Mouse (Mus musculus): ENCODE data around the gene Trpt1. TPM values are rescaled to one million over a fixed set of nuclear protein-coding genes. Genes with fewer than 3 reads are reported as not detected.
A peak's percentile ranks its signal among the peaks of the same experiment; 100 is the strongest.

The Trpt1 gene
- polyA plus RNA-seq, 1 experiment from 2014 or later = 11.0 TPM

DNA sequence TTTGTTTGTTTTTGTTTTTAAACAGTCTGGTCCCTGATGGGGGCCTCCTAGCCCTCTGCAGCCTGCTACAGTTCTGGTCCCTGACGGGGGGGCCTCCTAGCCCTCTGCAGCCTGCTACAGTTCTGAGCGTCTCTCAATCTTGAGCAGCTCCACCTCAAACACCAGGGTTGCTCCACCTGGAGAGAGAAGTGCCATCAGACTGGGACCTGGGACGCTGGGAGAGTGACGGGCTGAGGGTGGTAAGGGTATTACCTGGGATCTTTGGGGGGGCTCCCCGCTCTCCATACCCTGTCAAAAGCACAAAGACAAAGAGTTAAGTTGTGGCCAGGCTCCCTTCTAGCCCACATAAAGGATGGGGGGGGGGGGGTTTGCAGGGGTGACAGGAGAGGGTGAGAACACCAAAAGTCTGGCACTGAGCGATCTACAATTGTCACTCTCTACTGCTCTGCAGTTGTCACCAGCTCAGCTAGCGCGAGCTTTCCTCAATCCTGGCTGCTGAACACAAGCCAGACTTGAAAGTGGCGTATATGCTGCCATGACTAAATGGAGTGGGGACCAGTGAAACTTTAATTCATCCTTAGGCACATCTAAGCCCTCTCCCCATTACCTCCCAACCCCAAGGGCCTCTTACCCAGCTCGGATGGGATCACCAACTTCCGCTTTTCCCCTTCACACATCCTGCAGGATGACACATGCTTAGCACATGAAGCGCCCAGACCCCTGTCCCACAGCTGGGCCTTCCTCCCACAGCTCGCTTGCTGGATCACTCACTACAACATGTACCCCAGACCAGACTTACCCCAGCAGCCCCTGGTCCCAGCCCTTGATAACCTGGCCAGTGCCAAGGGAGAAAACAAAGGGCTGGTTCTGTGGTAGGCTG, 17.9 kb upstream of the Trpt1 start:
- WGBS = 76% methylated on average over 13 of the region's 13 CpGs
- DNase-seq (ENCODE audit: low spot score) (no peak), ATAC-seq (no peak)
- Histone ChIP-seq H3K4me1 (ENCODE audit: insufficient read depth, low read depth, low read length) (peaks cover 16% of the 10 kb centered on the region), H3K27me3 (replicated peaks; ENCODE audit: insufficient read depth, low read length) (no peaks in the 10 kb centered on the region), H3K9ac (replicated peaks; ENCODE audit: low read depth) (no peak overlapping the region), H3K9me3 (ENCODE audit: low read length) (no peaks in the 10 kb centered on the region), H3K4me3 (ENCODE audit: low read depth, low read length) (no peak overlapping the region), H3K27ac (ENCODE audit: low read length) (no peak overlapping the region), H3K36me3 (ENCODE audit: insufficient read depth, low read length) (no peaks in the 10 kb centered on the region), H3K4me2 (replicated peaks; ENCODE audit: low read depth, low read length) (no peak overlapping the region)
- TF ChIP-seq EP300 (IDR thresholded peaks at IDR 0.05) (no peak), CTCF (IDR thresholded peaks at IDR 0.05) (no peak)

DNA sequence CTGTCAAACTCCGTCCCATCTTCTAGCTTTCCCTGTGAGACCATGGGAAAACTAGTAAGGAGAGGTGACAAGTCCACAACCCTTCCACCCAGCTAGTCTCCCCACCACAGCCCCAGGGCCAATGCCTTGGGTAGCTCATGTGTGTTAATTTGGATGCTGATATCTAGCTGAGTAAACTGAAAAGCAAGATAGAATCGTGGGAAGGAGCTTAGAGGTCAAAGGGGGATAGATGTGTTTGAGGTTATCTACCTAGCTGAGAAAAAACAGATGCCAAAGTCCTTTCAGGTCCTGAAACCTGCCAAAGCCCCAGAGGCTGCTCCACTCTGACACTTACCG, 17.3 kb upstream of the Trpt1 start:
- H3K4me2 ChIP-seq (replicated peaks; ENCODE audit: low read depth, low read length) = no peak overlapping the region
- no peak overlapping the region for H3K9ac ChIP-seq (replicated peaks; ENCODE audit: low read depth)
- no peaks in the 10 kb centered on the region for H3K36me3 ChIP-seq (ENCODE audit: insufficient read depth, low read length)
- no peaks in the 10 kb centered on the region for H3K27me3 ChIP-seq (replicated peaks; ENCODE audit: insufficient read depth, low read length)
- H3K9me3 ChIP-seq (ENCODE audit: low read length) = no peaks in the 10 kb centered on the region
- H3K4me1 ChIP-seq (ENCODE audit: insufficient read depth, low read depth, low read length) = peaks cover 16% of the 10 kb centered on the region
- TF ChIP-seq CTCF (IDR thresholded peaks at IDR 0.05) = no peak
- no peak for TF ChIP-seq EP300 (IDR thresholded peaks at IDR 0.05)
- no peak overlapping the region for H3K4me3 ChIP-seq (ENCODE audit: low read depth, low read length)
- ATAC-seq (no peak), DNase-seq (ENCODE audit: low spot score) (no peak)
- no peak overlapping the region for H3K27ac ChIP-seq (ENCODE audit: low read length)
- 39% methylated on average over 3 of the region's 3 CpGs for WGBS

DNA sequence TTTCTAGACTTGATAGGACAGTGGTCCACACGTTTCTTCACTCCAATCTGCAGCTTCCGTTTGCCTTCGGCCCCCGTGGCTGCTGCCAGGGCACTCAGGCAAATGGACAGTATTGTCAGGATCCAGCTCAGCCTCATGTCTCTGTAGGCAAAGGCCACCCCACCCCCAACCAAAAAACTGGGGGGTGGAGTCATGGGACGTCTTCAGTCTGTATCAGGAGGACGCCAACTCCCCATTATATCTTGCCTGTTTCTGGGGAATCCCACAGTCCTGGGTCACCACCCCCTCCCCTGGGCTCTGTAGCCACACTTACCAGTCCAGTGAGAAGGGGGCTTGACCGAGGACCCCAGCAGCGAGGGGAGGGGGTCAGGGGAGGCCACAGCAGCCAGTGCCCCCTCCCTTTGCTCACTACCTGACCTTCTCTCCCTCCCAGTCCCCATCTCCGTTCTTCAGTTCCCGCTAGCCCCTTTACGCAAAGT, 16.9 kb upstream of the Trpt1 start:
- Histone ChIP-seq H3K27ac (ENCODE audit: low read length) (peak overlapping the region; percentile 45; the same call in 1 of the 2 replicates), H3K4me2 (replicated peaks; ENCODE audit: low read depth, low read length) (peak overlapping the region; percentile 75), H3K4me3 (ENCODE audit: low read depth, low read length) (peak overlapping the region; percentile 53), H3K9ac (replicated peaks; ENCODE audit: low read depth) (peak overlapping the region; percentile 6; the same call in 1 of the 2 replicates), H3K27me3 (replicated peaks; ENCODE audit: insufficient read depth, low read length) (no peaks in the 10 kb centered on the region), H3K4me1 (ENCODE audit: insufficient read depth, low read depth, low read length) (peaks cover 16% of the 10 kb centered on the region), H3K9me3 (ENCODE audit: low read length) (no peaks in the 10 kb centered on the region), H3K36me3 (ENCODE audit: insufficient read depth, low read length) (no peaks in the 10 kb centered on the region)
- no peak for ATAC-seq
- 4% methylated on average over 11 of the region's 11 CpGs for WGBS
- DNase-seq (ENCODE audit: low spot score) = no peak
- TF ChIP-seq EP300 (IDR thresholded peaks at IDR 0.05) (no peak), CTCF (IDR thresholded peaks at IDR 0.05) (no peak)

DNA sequence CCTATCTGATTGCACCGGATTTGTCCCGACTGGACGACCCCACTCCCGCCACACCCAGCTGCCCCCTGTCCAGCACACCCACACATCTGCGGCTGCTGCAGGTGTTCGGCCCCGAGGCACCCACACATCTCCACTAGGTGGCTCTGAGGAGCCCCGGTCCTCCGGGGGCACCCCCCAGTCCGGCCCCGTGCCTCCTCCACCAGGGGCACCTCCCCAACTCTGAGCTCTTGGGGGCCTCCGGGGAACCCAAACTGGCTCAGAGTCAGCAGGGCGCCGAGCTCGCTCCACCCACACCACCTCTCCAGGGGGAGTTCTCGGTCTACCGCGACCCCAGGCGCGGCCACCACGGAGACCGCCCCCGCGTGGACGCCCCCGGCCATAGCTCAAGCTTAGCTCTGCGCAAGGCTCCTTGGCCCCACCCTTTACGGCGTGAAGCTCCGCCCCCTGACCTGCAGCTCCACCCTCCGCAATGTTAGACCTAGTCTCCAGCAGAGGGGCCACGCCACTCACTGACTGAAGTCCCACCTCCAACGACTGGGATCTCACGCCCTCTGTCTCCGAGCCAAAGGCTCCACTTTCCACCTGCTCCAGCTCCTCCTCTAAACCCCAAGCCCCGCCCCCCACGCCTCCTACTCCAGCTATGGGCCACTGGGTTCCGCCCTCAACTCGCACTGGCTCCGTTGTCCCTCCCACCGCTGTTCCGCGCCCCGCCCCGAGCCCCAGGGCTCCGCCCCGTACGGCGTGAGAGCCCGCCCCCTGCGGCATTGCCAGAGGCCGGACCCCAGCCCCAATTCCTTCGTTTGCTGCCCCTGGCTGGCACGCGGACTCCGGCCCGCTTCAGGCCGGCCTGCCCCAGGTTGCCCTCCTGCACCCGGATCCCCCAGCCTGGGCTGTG, 16.2 kb upstream of the Trpt1 start:
- TF ChIP-seq CTCF (IDR thresholded peaks at IDR 0.05) (peak; percentile 77), EP300 (IDR thresholded peaks at IDR 0.05) (no peak)
- peak overlapping the region; percentile 75 for H3K4me2 ChIP-seq (replicated peaks; ENCODE audit: low read depth, low read length)
- peak overlapping the region; percentile 53 for H3K4me3 ChIP-seq (ENCODE audit: low read depth, low read length)
- no peaks in the 10 kb centered on the region for H3K9me3 ChIP-seq (ENCODE audit: low read length)
- under 1% methylated on average over 55 of the region's 59 CpGs for WGBS
- H3K27me3 ChIP-seq (replicated peaks; ENCODE audit: insufficient read depth, low read length) = no peaks in the 10 kb centered on the region
- peak overlapping the region; percentile 90 for H3K27ac ChIP-seq (ENCODE audit: low read length)
- H3K9ac ChIP-seq (replicated peaks; ENCODE audit: low read depth) = peak overlapping the region; percentile 6; the same call in 1 of the 2 replicates
- H3K4me1 ChIP-seq (ENCODE audit: insufficient read depth, low read depth, low read length) = peaks cover 16% of the 10 kb centered on the region
- no peaks in the 10 kb centered on the region for H3K36me3 ChIP-seq (ENCODE audit: insufficient read depth, low read length)
- DNase-seq (ENCODE audit: low spot score) (peak; percentile 100), ATAC-seq (peak; percentile 92)

DNA sequence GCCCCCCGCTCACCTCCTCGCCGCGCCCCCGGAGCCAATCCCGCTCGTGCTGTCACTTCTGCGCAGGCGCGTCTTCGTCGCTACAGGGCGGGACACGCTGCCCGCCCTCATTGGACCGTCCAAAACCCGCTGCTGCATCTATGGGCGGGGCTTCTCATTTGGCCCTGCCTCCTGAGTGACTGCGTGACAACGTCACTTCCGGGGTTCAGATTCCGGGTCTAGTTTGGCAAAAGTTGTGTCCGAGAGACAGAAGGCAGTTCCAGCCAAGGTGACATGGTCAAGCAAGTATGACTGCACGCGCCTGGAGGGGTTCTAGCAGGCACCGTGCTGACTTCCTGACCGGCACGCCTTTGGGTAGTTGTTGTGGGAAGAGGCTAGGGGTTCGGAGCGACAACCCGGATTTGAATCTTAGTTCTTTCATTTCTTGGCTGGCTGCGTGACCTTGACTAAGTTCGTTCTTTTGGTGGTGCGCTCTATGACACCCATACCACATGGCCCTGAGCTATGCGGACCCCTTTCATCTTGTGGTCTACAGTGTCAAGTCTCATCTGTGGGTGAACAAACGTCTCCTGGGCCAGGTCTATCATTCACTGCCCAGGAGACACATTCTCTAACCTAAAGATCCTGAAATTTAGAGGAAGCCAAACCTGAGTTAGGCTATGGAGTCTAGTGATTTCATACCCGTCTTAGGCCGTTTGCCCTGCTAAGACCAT, 15.4 kb upstream of the Trpt1 start, which contains the start of gene Fkbp2:
Gene Fkbp2 (minus strand): TSS at position 121 of the 713 bp plus-strand sequence.
- TF ChIP-seq CTCF (IDR thresholded peaks at IDR 0.05) (no peak), EP300 (IDR thresholded peaks at IDR 0.05) (no peak)

More for the DNA sequence above, 15.4 kb upstream of the Trpt1 start, which contains the start of gene Fkbp2:
- ATAC-seq (peak; percentile 88), DNase-seq (ENCODE audit: low spot score) (peak; percentile 99)
- H3K9ac ChIP-seq (replicated peaks; ENCODE audit: low read depth) = peak within 1 kb of the TSS; percentile 60
- no peaks in the 10 kb centered on the region for H3K36me3 ChIP-seq (ENCODE audit: insufficient read depth, low read length)
- H3K4me1 ChIP-seq (ENCODE audit: insufficient read depth, low read depth, low read length) = peaks cover 16% of the 10 kb centered on the region
- H3K9me3 ChIP-seq (ENCODE audit: low read length) = no peaks in the 10 kb centered on the region
- WGBS = under 1% methylated on average over 36 of the region's 38 CpGs
- H3K4me3 ChIP-seq (ENCODE audit: low read depth, low read length) = peak within 1 kb of the TSS; percentile 53
- H3K27me3 ChIP-seq (replicated peaks; ENCODE audit: insufficient read depth, low read length) = no peaks in the 10 kb centered on the region
- peak within 1 kb of the TSS; percentile 75 for H3K4me2 ChIP-seq (replicated peaks; ENCODE audit: low read depth, low read length)
- H3K27ac ChIP-seq (ENCODE audit: low read length) = peak within 1 kb of the TSS; percentile 90

Measured in lung, postnatal 0 days (tissue).